In the genomic region with DNA sequence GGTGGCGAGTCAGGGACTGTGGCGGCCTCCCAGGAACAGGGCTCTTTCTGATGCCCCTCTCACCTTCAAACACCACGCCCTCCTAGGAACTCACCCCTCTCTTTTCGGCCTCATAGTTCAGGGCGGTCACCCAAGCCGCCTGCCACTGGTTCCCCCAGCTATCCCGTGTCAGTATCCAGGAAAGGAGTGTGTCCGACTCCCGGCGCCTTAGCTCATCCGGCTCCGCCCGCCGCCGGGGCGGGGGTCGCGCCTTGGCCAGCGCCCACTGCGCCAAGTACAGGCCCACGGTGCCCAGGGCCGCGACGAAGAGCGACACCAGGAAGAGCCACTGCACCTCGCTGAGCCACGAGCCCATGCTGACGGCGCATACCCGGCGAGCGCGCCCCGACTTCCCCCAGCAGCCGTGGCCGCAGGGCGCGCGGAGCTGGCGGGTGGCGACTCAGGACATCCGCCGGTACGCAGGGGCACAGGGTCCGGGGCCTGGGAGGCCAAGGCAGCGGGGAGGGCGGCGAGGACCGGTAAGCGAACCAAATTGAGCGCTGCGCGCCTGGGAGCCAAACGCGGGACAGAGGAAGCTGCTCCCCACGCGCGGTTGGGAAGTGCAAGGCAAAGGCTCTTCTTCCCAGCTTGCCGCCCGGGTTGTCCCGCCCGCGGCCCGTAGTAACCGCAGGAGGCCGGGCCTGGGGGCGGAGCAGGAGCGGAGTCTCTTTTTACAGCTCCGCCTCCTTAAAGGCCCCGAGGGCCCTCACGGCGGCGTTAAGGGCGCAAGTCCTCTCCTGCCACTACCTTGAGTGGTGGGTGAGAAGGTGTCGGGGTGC, we compare ENCODE assay signal across 8 mouse cellular contexts. TPM values are rescaled to one million over a fixed set of nuclear protein-coding genes. Genes with fewer than 3 reads are reported as not detected.
DNase-seq lines count a peak whose midpoint lies in the region; ATAC-seq lines count a peak whose summit lies in the region.

No protein-coding gene starts in this region.

- peak overlapping the region; percentile 76 for H3K9ac ChIP-seq in hindbrain, embryonic 15.5 days

- H3K36me3 ChIP-seq in hindbrain, embryonic 15.5 days = no peaks in the 10 kb centered on the region

- H3K27ac ChIP-seq in hindbrain, embryonic 15.5 days (replicated peaks) = peak overlapping the region; percentile 81

- peak; percentile 67 for DNase-seq in WW6 (ENCODE audit: low read depth, low spot score)
- peak; percentile 87 to 89 for DNase-seq in cerebellum, postnatal 36 days
- peak; percentile 87 to 88 for DNase-seq in frontal cortex, postnatal 36 days (ENCODE audit: low spot score in 2 of 2)
- DNase-seq in left cerebral cortex, adult 11 months (ENCODE audit: low spot score) = peak; percentile 71
- DNase-seq in lung, postnatal 36 days = peak; percentile 92
- peak; percentile 81 for DNase-seq in retina, embryonic 14.5 days (ENCODE audit: low spot score)
- DNase-seq in thymus, postnatal 36 days = peak; percentile 76

- WGBS in hindbrain, embryonic 15.5 days = under 1% methylated on average over 75 of the region's 75 CpGs

- ATAC-seq in hindbrain, embryonic 15.5 days (ENCODE audit: low FRiP score, low read depth) = peak; percentile 92

- peak overlapping the region; percentile 76 for H3K4me3 ChIP-seq in hindbrain, embryonic 15.5 days

- no peaks in the 10 kb centered on the region for H3K27me3 ChIP-seq in hindbrain, embryonic 15.5 days

- peak overlapping the region; percentile 85 for H3K4me2 ChIP-seq in hindbrain, embryonic 15.5 days

- H3K9me3 ChIP-seq in hindbrain, embryonic 15.5 days = no peaks in the 10 kb centered on the region

- H3K4me1 ChIP-seq in hindbrain, embryonic 15.5 days (replicated peaks) = peaks cover 22% of the 10 kb centered on the region

RNA-seq across cellular contexts. Expression of a gene that starts 40.2 kb away (rescaled TPM):
- 16.7 and 19.6 TPM in 2 replicates for polyA plus RNA-seq in hindbrain, embryonic 15.5 days (2015; fragmentation: Nextera tagmentation; extraction: Ambion mirVana)

RNA-seq across cellular contexts. Expression of a gene that starts 40.3 kb away (rescaled TPM):
- polyA plus RNA-seq in hindbrain, embryonic 15.5 days (2015; fragmentation: Nextera tagmentation; extraction: Ambion mirVana) = 10.0 and 12.7 TPM in 2 replicates

Comparison
In these comparisons a context has a peak if more than half of its experiments do, and no peak if none do; other contexts are left out.
1. Peak in every context shown above with its lines: DNase-seq, ATAC-seq, H3K4me3 ChIP-seq and H3K27ac ChIP-seq.